Mouse (Mus musculus): ENCODE measurements around the gene Gtpbp1. TPM values are rescaled to one million over a fixed set of nuclear protein-coding genes. Genes with fewer than 3 reads are reported as not detected.

Gtpbp1 gene
- total and polyA plus RNA-seq, 2 experiments from 2014 or later, result 47.6 to 78.1 TPM

DNA sequence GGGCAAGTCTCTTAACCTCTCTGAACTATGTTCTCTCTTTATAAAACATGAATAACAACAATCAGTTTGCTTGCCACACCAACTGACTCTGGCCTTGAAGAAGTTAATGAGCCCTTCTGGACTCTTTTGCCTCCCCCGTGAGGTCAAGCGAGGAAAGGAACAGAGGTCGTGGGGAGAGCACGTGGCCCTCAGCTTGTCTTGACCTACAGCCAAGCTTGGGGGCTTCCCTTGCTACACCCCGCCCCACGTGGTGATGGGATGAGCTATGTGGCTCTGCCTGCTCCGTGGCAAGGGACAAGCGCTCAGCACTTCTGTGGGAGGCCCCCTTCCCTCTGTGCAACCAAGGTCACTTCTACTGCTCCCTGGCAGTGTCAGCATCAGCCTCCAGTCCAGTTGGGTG lies 54.1 kb downstream of the Gtpbp1 start:
- no peak overlapping the region for H3K27ac ChIP-seq (ENCODE audit: low read depth, low read length)
- no peak overlapping the region for H3K9ac ChIP-seq
- ATAC-seq, result no peak
- H3K4me3 ChIP-seq (ENCODE audit: low read depth, low read length), result no peak overlapping the region
- 78% methylated on average over 8 of the region's 8 CpGs for WGBS
- peaks cover 13% of the 10 kb centered on the region; the same call in 1 of the 2 replicates for H3K4me1 ChIP-seq (ENCODE audit: insufficient read depth)
- H3K9me3 ChIP-seq (ENCODE audit: low read length), result no peaks in the 10 kb centered on the region
- no peak overlapping the region for H3K4me2 ChIP-seq (ENCODE audit: low read depth)
- no peaks in the 10 kb centered on the region for H3K27me3 ChIP-seq (ENCODE audit: insufficient read depth, low read length)
- DNase-seq, result no peak
- no peaks in the 10 kb centered on the region for H3K36me3 ChIP-seq (ENCODE audit: insufficient read depth)
- TF ChIP-seq CTCF (IDR thresholded peaks at IDR 0.05; ENCODE audit: low read depth), result no peak

DNA sequence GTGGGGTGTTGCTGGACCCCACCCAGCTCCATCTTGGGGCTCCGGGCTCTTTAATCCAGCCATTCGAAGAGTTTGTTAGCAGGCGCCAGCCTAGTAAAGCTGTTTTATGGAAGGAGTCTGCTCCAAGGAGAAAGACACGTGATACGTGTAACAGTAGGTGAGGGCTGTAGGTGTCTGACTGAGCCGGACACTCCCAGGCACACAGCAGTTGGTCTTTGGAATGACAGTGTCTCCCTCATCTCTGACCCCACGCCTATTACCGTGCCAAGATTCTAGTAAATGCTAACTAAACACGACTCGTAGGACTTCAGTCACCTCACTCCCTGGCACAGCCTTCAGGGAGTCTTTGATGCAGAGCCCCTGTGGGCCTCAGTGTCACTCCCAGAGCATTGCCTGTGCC lies 54.7 kb downstream of the Gtpbp1 start:
- H3K27ac ChIP-seq (ENCODE audit: low read depth, low read length), result no peak overlapping the region
- ATAC-seq (no peak), DNase-seq (no peak)
- H3K4me3 ChIP-seq (ENCODE audit: low read depth, low read length), result no peak overlapping the region
- WGBS, result 84% methylated on average over 10 of the region's 10 CpGs
- H3K4me1 ChIP-seq (ENCODE audit: insufficient read depth), result peaks cover 11% of the 10 kb centered on the region; the same call in 1 of the 2 replicates
- H3K36me3 ChIP-seq (ENCODE audit: insufficient read depth), result no peaks in the 10 kb centered on the region
- no peak overlapping the region for H3K4me2 ChIP-seq (ENCODE audit: low read depth)
- H3K9ac ChIP-seq, result no peak overlapping the region
- H3K9me3 ChIP-seq (ENCODE audit: low read length), result no peaks in the 10 kb centered on the region
- TF ChIP-seq CTCF (IDR thresholded peaks at IDR 0.05; ENCODE audit: low read depth), result no peak
- H3K27me3 ChIP-seq (ENCODE audit: insufficient read depth, low read length), result no peaks in the 10 kb centered on the region

DNA sequence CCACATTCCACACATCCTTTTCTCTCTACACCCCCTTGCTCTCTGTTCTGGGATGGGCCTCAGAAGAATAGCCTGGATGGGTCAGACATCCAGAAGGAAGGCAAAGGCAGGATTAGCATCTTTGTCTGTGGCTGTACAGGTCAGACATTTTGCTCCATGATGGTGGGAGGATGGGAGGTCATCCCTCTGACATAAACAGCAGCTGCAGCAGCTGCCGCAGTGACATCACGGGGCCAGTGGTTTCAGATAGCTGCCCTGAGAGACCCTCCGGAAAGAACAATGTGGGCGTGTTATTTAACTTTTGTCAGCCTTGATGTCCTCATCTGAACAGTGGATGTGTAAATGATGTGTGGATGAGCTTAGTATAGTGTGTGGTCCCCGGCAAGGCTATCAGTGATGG lies 55.2 kb downstream of the Gtpbp1 start:
- no peak for ATAC-seq
- Histone ChIP-seq H3K9ac (no peak overlapping the region), H3K4me3 (ENCODE audit: low read depth, low read length) (no peak overlapping the region), H3K4me2 (ENCODE audit: low read depth) (no peak overlapping the region), H3K27ac (ENCODE audit: low read depth, low read length) (no peak overlapping the region), H3K9me3 (ENCODE audit: low read length) (no peaks in the 10 kb centered on the region), H3K4me1 (ENCODE audit: insufficient read depth) (peaks cover 6% of the 10 kb centered on the region; the same call in 1 of the 2 replicates), H3K36me3 (ENCODE audit: insufficient read depth) (no peaks in the 10 kb centered on the region), H3K27me3 (ENCODE audit: insufficient read depth, low read length) (no peaks in the 10 kb centered on the region)
- TF ChIP-seq CTCF (IDR thresholded peaks at IDR 0.05; ENCODE audit: low read depth), result no peak
- 94% methylated on average over 5 of the region's 5 CpGs for WGBS
- DNase-seq, result no peak

DNA sequence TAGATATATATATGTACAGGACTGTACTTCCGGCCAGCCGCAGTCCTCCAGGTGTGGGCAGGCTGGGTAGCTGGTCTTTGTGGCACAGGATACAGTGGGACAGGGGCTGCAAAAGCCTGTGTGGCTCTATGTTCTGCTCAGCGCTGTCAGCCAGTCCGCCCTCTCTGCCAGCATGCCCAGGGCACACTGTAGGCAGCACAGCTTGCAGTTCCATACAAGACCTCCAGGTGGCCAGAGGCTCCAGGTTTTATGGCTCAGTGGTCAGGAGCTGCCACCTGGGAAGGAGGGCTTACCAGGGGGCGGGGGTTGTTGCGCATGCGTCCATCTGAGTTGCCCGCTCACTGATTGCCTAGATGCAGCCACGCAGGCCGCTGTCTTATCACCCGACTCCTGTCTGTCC lies 57.4 kb downstream of the Gtpbp1 start:
- Histone ChIP-seq H3K9me3 (ENCODE audit: low read length) (no peaks in the 10 kb centered on the region), H3K27ac (ENCODE audit: low read depth, low read length) (no peak overlapping the region), H3K27me3 (ENCODE audit: insufficient read depth, low read length) (no peaks in the 10 kb centered on the region), H3K4me3 (ENCODE audit: low read depth, low read length) (no peak overlapping the region), H3K4me2 (ENCODE audit: low read depth) (no peak overlapping the region), H3K36me3 (ENCODE audit: insufficient read depth) (no peaks in the 10 kb centered on the region), H3K9ac (no peak overlapping the region), H3K4me1 (ENCODE audit: insufficient read depth) (0 out of 2 replicates have a peak, but pooled peaks cover under 1% of the 10 kb centered on the region)
- ATAC-seq (peak; percentile 53), DNase-seq (peak; percentile 48)
- WGBS, result 54% methylated on average over 11 of the region's 11 CpGs
- TF ChIP-seq CTCF (IDR thresholded peaks at IDR 0.05; ENCODE audit: low read depth), result peak; percentile 69

DNA sequence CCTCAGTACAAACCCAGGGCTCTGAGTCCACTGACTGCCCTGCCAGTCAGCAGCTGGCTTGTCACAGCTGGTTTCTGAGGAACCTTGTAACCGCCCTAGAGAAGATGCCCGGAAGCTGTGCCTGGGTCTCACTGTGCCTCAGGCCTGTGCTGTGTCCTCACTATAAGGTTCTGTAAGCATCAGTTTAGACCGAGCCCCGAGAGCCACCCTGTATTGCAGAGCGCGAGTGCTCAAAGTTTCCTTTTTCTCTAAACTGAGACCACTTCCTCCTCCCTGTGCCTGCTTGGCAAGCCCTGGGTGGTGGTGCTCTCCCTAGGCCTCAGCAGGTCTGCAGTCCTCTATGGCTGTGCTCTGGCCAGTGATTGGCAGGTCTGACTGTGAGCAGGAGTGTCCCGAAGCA lies 58.5 kb downstream of the Gtpbp1 start:
- Histone ChIP-seq H3K4me3 (ENCODE audit: low read depth, low read length) (no peak overlapping the region), H3K9ac (no peak overlapping the region), H3K4me1 (ENCODE audit: insufficient read depth) (no peaks in the 10 kb centered on the region), H3K4me2 (ENCODE audit: low read depth) (no peak overlapping the region), H3K9me3 (ENCODE audit: low read length) (no peaks in the 10 kb centered on the region), H3K27ac (ENCODE audit: low read depth, low read length) (no peak overlapping the region), H3K27me3 (ENCODE audit: insufficient read depth, low read length) (no peaks in the 10 kb centered on the region), H3K36me3 (ENCODE audit: insufficient read depth) (no peaks in the 10 kb centered on the region)
- no peak for TF ChIP-seq CTCF (IDR thresholded peaks at IDR 0.05; ENCODE audit: low read depth)
- DNase-seq (no peak), ATAC-seq (no peak)
- 93% methylated on average over 7 of the region's 7 CpGs for WGBS

DNA sequence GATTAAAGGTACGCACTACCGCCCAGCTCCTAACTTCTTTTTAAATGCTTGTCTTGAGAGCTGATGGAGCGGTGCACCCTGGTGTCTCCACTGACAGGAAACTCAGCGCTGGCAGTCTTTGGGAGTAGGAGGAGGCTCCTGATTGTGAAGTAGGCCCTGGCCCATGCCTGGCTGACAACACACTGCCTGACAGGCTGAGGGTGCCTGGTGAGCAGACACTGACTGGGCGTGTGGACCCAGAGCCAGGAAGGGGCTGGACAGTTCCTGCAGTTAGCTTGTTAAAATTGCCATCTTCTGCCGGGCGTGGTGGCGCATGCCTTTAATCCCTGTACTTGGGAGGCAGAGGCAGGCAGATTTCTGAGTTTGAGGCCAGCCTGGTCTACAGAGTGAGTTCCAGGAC lies 59.6 kb downstream of the Gtpbp1 start:
- Histone ChIP-seq H3K36me3 (ENCODE audit: insufficient read depth) (no peaks in the 10 kb centered on the region), H3K9me3 (ENCODE audit: low read length) (no peaks in the 10 kb centered on the region), H3K4me1 (ENCODE audit: insufficient read depth) (no peaks in the 10 kb centered on the region), H3K27ac (ENCODE audit: low read depth, low read length) (no peak overlapping the region), H3K4me3 (ENCODE audit: low read depth, low read length) (no peak overlapping the region), H3K9ac (no peak overlapping the region), H3K27me3 (ENCODE audit: insufficient read depth, low read length) (no peaks in the 10 kb centered on the region), H3K4me2 (ENCODE audit: low read depth) (no peak overlapping the region)
- no peak for DNase-seq
- TF ChIP-seq CTCF (IDR thresholded peaks at IDR 0.05; ENCODE audit: low read depth), result no peak
- no peak for ATAC-seq
- WGBS, result 90% methylated on average over 8 of the region's 8 CpGs

DNA sequence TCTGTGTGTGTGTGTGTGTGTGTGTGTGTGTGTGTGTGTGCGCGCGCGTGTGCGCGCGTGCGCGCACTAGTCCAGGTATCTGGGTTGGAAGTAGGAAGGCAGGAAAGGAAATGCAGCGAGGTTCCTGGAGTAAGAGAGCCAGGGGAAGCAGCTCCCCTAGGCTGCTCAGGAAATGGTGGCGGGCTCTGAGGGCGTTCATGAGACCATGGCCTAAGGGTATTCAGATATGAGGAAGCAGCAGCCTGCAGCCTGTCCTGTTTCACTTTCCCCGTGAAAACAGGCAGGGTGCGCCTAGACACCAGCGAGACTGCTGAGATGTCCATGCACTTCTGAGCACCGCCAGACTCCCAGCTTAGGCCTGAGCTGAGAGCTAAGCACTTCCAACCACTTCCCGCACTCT lies 61.1 kb downstream of the Gtpbp1 start:
- 81% methylated on average over 17 of the region's 17 CpGs for WGBS
- ATAC-seq (no peak), DNase-seq (no peak)
- H3K4me1 ChIP-seq (ENCODE audit: insufficient read depth), result no peaks in the 10 kb centered on the region
- H3K9ac ChIP-seq, result no peak overlapping the region
- no peaks in the 10 kb centered on the region for H3K9me3 ChIP-seq (ENCODE audit: low read length)
- TF ChIP-seq CTCF (IDR thresholded peaks at IDR 0.05; ENCODE audit: low read depth), result no peak
- no peak overlapping the region for H3K4me3 ChIP-seq (ENCODE audit: low read depth, low read length)
- no peak overlapping the region for H3K4me2 ChIP-seq (ENCODE audit: low read depth)
- H3K27ac ChIP-seq (ENCODE audit: low read depth, low read length), result no peak overlapping the region
- no peaks in the 10 kb centered on the region for H3K36me3 ChIP-seq (ENCODE audit: insufficient read depth)
- H3K27me3 ChIP-seq (ENCODE audit: insufficient read depth, low read length), result no peaks in the 10 kb centered on the region

Data from forebrain, postnatal 0 days (tissue).